Mouse (Mus musculus): ENCODE measurements at regions not wholly inside any gene's neighbourhood (a gene's known extent, or its start where the extent isn't known, plus 50 kb on each side); places are given as distances from the start of the nearest gene placed in this dataset.

DNA sequence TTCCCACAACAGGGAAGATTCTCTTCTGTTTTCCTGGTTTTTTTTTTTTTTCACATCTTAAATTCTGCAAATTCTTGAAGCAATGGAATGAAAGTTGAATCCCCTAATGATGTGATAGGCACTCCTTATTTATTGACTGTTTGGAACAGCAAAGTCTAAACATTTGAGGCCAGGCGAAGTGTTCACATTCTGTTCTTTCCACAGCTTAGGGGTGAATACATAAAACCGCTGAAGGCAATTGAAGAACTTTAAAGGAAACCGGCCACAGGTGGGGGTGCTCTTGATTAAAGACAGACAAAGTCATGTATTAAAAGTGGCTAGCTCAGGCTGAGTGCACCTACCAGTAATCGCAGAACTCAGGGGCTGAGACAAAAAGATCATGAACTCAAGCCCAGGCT lies 166.6 kb upstream of the Hnrnpa3 start:
- no peak for ATAC-seq (ENCODE audit: borderline replicate concordance, extremely low read depth, low FRiP score, low TSS enrichment)

DNA sequence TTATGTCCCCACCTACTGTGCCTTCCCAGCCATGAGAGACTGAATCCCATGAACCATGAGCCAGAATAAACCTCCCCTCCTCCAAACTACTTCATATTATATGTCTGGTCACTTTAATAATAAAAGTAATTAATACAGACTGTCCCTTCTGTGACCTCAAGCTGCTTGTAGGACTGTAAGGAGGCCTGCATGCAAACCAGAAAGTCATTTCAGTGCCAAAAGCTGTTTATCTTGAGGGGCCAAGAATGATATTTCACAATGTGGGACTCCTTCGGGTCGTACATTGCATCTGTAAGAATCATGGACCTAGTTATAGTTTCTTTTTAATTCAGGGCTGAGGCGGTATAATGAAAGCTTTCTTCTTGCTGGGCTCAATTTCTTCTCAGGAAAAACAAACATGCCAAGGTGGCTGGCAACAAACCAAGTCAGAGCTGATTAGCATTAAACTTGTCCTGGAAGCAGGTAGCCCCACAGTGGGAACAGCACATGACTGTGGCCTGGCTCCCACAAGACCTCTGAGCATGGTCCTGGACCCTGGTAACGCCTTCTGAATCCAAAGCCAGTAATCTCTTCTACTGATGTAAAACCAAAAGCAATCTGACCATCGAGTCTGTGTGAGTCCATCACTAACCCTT lies 162.3 kb upstream of the Hnrnpa3 start:
- peak; percentile 19; the same call in 1 of the 2 replicates for ATAC-seq (ENCODE audit: borderline replicate concordance, extremely low read depth, low FRiP score, low TSS enrichment)
- no peak overlapping the region for H3K9ac ChIP-seq
- WGBS = 62% methylated on average over 5 of the region's 5 CpGs

More for the DNA sequence above, 166.6 kb upstream of the Hnrnpa3 start:
- H3K4me1 ChIP-seq = peaks cover 3% of the 10 kb centered on the region; the same call in 1 of the 2 replicates
- H3K27me3 ChIP-seq = no peaks in the 10 kb centered on the region
- no peaks in the 10 kb centered on the region for H3K9me3 ChIP-seq
- H3K4me3 ChIP-seq = no peak overlapping the region
- peak overlapping the region; percentile 25; the same call in 1 of the 2 replicates for H3K4me2 ChIP-seq
- no peaks in the 10 kb centered on the region for H3K36me3 ChIP-seq
- no peak overlapping the region for H3K27ac ChIP-seq
- H3K9ac ChIP-seq = no peak overlapping the region
- WGBS = 36% methylated on average over 4 of the region's 4 CpGs

GRCm38 (mm10) chr2:75510223-75510622 lies 148.8 kb upstream of the Hnrnpa3 start:
- no peak overlapping the region for H3K9ac ChIP-seq
- H3K27me3 ChIP-seq = no peaks in the 10 kb centered on the region
- H3K4me2 ChIP-seq = no peak overlapping the region
- H3K36me3 ChIP-seq = no peaks in the 10 kb centered on the region
- no peaks in the 10 kb centered on the region for H3K4me1 ChIP-seq
- no peak overlapping the region for H3K4me3 ChIP-seq
- WGBS = 55% methylated on average over 4 of the region's 4 CpGs
- no peak for ATAC-seq (ENCODE audit: borderline replicate concordance, extremely low read depth, low FRiP score, low TSS enrichment)
- no peak overlapping the region for H3K27ac ChIP-seq
- no peaks in the 10 kb centered on the region for H3K9me3 ChIP-seq

More for the DNA sequence above, 162.3 kb upstream of the Hnrnpa3 start:
- H3K36me3 ChIP-seq = no peaks in the 10 kb centered on the region
- no peak overlapping the region for H3K27ac ChIP-seq
- H3K9me3 ChIP-seq = no peaks in the 10 kb centered on the region
- no peak overlapping the region for H3K4me2 ChIP-seq
- no peak overlapping the region for H3K4me3 ChIP-seq
- H3K27me3 ChIP-seq = no peaks in the 10 kb centered on the region
- H3K4me1 ChIP-seq = peaks cover 3% of the 10 kb centered on the region; the same call in 1 of the 2 replicates

DNA sequence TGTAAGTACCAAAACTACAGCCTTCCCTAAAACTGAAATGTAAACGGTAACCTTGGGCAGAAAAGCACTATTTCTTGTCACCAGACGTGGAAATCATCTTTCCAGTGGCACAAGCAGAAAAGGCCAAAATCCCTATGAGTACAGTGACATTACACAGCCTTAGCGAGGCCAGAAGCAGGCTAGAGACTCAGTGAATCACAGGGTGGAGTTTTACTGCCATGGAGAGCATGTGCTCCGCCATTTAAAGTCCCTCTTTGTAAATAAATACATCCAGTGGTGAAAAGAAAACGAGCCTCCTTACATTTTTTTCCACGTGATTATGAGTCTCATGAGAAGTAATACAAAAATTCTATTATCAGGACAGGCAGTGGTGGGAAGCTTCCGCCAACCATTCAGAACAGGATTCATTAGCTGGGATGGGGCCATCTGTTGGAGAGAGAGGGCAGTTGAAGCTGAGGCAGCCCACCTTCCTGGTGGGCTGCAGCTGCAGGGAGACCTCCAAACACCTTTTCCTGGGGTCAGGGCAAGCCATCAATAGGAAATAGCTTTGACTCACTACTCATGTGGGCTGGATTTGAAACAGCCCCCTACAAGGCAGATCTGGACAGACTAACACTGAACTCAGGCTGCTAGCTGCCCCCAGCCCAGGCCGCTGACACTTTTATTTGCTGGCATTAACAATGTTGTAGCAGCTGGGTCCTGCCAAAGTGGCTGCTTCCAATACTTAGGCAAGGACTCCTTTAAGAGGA lies 146.5 kb upstream of the Hnrnpa3 start:
- H3K4me1 ChIP-seq = no peaks in the 10 kb centered on the region
- H3K9ac ChIP-seq = no peak overlapping the region
- no peak overlapping the region for H3K27ac ChIP-seq
- WGBS = 64% methylated on average over 8 of the region's 8 CpGs
- H3K27me3 ChIP-seq = peaks cover 3% of the 10 kb centered on the region; the same call in 1 of the 2 replicates
- no peak overlapping the region for H3K4me3 ChIP-seq
- H3K36me3 ChIP-seq = no peaks in the 10 kb centered on the region
- no peak overlapping the region for H3K4me2 ChIP-seq
- ATAC-seq (ENCODE audit: borderline replicate concordance, extremely low read depth, low FRiP score, low TSS enrichment) = no peak
- no peaks in the 10 kb centered on the region for H3K9me3 ChIP-seq

DNA sequence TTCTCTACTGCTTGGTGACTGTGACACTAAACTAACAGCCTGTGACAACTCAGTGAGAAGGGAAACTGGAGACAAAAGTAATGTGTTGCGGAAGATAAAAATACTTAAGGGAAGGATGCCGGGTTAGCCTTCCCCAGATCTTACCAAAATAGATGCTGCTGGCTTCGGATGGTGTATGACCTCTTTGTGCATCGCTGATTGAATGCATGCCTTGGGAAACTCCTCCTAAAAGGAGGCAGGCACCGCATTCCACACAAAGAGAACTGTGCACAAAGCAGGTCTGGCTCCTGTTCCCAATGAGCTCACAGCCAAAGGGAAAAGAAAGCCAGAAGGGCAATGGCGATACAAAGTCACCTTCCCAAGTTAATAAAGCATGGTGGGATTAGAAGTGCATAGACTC lies 144.9 kb upstream of the Hnrnpa3 start:
- no peak overlapping the region for H3K4me2 ChIP-seq
- WGBS = 57% methylated on average over 6 of the region's 6 CpGs
- no peak overlapping the region for H3K27ac ChIP-seq
- H3K4me1 ChIP-seq = no peaks in the 10 kb centered on the region
- peaks cover 3% of the 10 kb centered on the region; the same call in 1 of the 2 replicates for H3K27me3 ChIP-seq
- H3K36me3 ChIP-seq = no peaks in the 10 kb centered on the region
- no peak for ATAC-seq (ENCODE audit: borderline replicate concordance, extremely low read depth, low FRiP score, low TSS enrichment)
- H3K9me3 ChIP-seq = no peaks in the 10 kb centered on the region
- H3K4me3 ChIP-seq = no peak overlapping the region
- no peak overlapping the region for H3K9ac ChIP-seq

- Histone ChIP-seq H3K27me3 (peaks cover 3% of the 10 kb centered on the region; the same call in 1 of the 2 replicates), H3K9me3 (no peaks in the 10 kb centered on the region), H3K9ac (no peak overlapping the region), H3K36me3 (no peaks in the 10 kb centered on the region), H3K27ac (no peak overlapping the region), H3K4me3 (no peak overlapping the region), H3K4me1 (no peaks in the 10 kb centered on the region), H3K4me2 (no peak overlapping the region)
- 53% methylated on average over 11 of the region's 11 CpGs for WGBS
- ATAC-seq (ENCODE audit: borderline replicate concordance, extremely low read depth, low FRiP score, low TSS enrichment) = no peak
These were observed 142.8 kb upstream of the Hnrnpa3 start for GRCm38 (mm10) chr2:75516223-75516622.

GRCm38 (mm10) chr2:75517096-75517495 lies 142.0 kb upstream of the Hnrnpa3 start:
- no peak overlapping the region for H3K4me3 ChIP-seq
- H3K9ac ChIP-seq = no peak overlapping the region
- H3K27ac ChIP-seq = no peak overlapping the region
- H3K4me2 ChIP-seq = no peak overlapping the region
- H3K27me3 ChIP-seq = peaks cover 3% of the 10 kb centered on the region; the same call in 1 of the 2 replicates
- WGBS = 74% methylated on average over 3 of the region's 3 CpGs
- no peak for ATAC-seq (ENCODE audit: borderline replicate concordance, extremely low read depth, low FRiP score, low TSS enrichment)
- H3K9me3 ChIP-seq = no peaks in the 10 kb centered on the region
- H3K4me1 ChIP-seq = no peaks in the 10 kb centered on the region
- H3K36me3 ChIP-seq = no peaks in the 10 kb centered on the region

DNA sequence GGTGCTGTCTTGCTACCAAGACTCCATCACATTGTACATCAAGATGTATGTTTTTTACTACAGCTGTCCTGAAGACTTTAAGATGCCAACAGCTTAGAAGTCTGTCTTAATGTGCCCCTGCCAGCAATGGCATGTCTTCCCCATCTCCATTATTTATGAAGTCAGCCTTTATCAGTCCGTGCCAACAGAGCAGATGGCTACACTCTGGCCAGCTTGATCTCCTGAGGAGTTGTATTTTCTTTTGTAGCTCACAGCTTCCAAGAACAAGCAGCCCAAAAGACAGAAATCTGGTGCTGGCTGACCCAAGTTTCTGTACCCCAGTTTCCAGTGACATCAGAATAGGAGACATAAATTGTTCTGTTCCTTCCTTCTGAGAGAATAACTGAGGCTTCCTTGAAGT lies 140.5 kb upstream of the Hnrnpa3 start:
- no peak overlapping the region for H3K4me2 ChIP-seq
- H3K4me3 ChIP-seq = no peak overlapping the region
- WGBS = 45% methylated on average over 1 of the region's 1 CpGs
- H3K27me3 ChIP-seq = peaks cover 3% of the 10 kb centered on the region; the same call in 1 of the 2 replicates
- H3K27ac ChIP-seq = no peak overlapping the region
- ATAC-seq (ENCODE audit: borderline replicate concordance, extremely low read depth, low FRiP score, low TSS enrichment) = no peak
- H3K36me3 ChIP-seq = no peaks in the 10 kb centered on the region
- no peaks in the 10 kb centered on the region for H3K4me1 ChIP-seq
- H3K9ac ChIP-seq = no peak overlapping the region
- H3K9me3 ChIP-seq = no peaks in the 10 kb centered on the region

DNA sequence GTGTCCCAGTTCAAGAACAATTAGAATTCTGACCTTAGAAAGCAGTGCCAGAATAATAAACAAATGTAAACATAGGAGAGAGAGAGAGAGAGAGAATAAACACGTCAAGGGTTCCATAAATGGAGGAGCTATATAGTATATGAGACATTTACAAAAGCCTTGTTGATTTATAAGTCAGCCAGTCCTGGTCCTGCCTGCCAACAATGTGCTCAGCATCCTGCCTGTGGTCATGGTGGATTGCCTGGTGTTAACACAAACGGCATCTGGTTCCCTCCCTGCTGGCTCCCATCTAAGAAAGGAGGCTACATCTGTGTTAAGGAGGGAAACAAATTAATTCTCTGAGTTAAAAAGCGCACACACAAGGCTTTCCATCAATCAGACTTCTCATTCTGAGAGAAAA lies 133.5 kb upstream of the Hnrnpa3 start:
- no peaks in the 10 kb centered on the region for H3K9me3 ChIP-seq
- no peak overlapping the region for H3K27ac ChIP-seq
- no peak overlapping the region for H3K9ac ChIP-seq
- H3K4me1 ChIP-seq = no peaks in the 10 kb centered on the region
- 40% methylated on average over 3 of the region's 3 CpGs for WGBS
- H3K36me3 ChIP-seq = no peaks in the 10 kb centered on the region
- no peak overlapping the region for H3K4me2 ChIP-seq
- no peak for ATAC-seq (ENCODE audit: borderline replicate concordance, extremely low read depth, low FRiP score, low TSS enrichment)
- H3K4me3 ChIP-seq = no peak overlapping the region
- no peaks in the 10 kb centered on the region for H3K27me3 ChIP-seq

DNA sequence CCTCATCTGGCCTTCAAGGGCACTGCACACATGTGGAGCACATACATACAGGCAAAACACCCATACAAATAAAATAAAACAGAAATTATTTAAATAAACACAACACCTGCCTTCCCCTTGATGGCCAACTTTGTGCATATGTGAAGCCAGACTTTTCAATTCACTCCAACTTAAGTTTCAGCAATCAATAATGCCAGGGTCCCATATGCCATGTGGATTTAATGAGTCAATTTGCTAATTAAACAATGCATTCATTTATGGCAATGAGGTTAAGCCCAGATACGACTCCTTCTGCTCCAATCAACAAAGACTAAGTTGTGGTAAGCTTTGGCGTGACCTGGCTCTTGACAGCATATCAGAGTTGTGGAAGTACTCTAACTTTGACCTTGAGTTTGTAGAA lies 130.4 kb upstream of the Hnrnpa3 start:
- no peaks in the 10 kb centered on the region for H3K9me3 ChIP-seq
- 91% methylated on average over 2 of the region's 2 CpGs for WGBS
- H3K4me1 ChIP-seq = no peaks in the 10 kb centered on the region
- no peak overlapping the region for H3K9ac ChIP-seq
- no peak overlapping the region for H3K4me3 ChIP-seq
- H3K27ac ChIP-seq = no peak overlapping the region
- no peaks in the 10 kb centered on the region for H3K27me3 ChIP-seq
- H3K4me2 ChIP-seq = no peak overlapping the region
- no peak for ATAC-seq (ENCODE audit: borderline replicate concordance, extremely low read depth, low FRiP score, low TSS enrichment)
- H3K36me3 ChIP-seq = no peaks in the 10 kb centered on the region

DNA sequence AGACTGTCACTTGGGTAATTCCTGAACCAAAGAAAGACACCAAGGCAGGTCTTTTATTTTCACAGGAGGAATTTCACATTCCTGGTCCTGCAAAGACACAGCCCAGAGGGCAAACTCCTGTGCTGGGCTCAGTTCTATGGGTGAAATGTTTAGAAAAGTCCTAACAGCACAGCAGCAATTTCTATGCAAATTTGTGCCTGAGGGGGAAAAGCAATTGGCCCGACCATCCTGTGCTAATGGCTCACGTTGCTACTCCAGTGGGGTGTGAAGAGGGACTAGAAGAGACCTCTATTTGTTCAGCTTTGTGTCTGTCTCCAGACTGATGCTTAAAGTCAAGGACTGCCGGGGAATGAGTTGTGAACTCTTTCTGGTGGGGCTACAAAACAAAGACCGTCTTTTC lies 120.9 kb upstream of the Hnrnpa3 start:
- Histone ChIP-seq H3K9me3 (no peaks in the 10 kb centered on the region), H3K4me2 (no peak overlapping the region), H3K4me3 (no peak overlapping the region), H3K36me3 (no peaks in the 10 kb centered on the region), H3K4me1 (0 out of 2 replicates have a peak, but pooled peaks cover 6% of the 10 kb centered on the region), H3K9ac (no peak overlapping the region), H3K27me3 (no peaks in the 10 kb centered on the region), H3K27ac (no peak overlapping the region)
- WGBS = 26% methylated on average over 4 of the region's 4 CpGs
- ATAC-seq (ENCODE audit: borderline replicate concordance, extremely low read depth, low FRiP score, low TSS enrichment) = no peak

DNA sequence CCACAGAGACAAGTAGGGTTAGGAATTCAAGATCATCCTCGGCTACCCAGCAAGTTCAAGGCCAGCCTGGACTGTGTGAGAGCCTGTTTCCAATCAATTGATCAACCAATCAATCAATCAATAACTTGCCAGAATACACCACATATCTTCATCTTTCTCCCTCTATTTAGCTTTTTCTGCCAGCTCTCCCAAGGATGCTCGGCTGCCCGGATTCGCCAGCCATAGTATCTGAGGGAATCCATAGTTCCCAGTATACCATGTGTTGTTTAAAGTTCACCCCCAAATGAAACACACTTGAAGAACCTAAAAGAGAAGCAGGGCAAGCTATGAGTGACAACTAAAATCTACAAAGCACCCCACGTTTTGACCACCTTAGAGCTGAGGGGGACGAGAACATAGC lies 119.3 kb upstream of the Hnrnpa3 start:
- H3K9me3 ChIP-seq = no peaks in the 10 kb centered on the region
- no peak overlapping the region for H3K4me3 ChIP-seq
- H3K27ac ChIP-seq = no peak overlapping the region
- H3K9ac ChIP-seq = no peak overlapping the region
- H3K4me2 ChIP-seq = no peak overlapping the region
- no peaks in the 10 kb centered on the region for H3K36me3 ChIP-seq
- H3K27me3 ChIP-seq = no peaks in the 10 kb centered on the region
- ATAC-seq (ENCODE audit: borderline replicate concordance, extremely low read depth, low FRiP score, low TSS enrichment) = no peak
- 0 out of 2 replicates have a peak, but pooled peaks cover 6% of the 10 kb centered on the region for H3K4me1 ChIP-seq
- WGBS = 90% methylated on average over 6 of the region's 6 CpGs
